Mouse (Mus musculus): ENCODE measurements around the gene Xrcc1. TPM values are rescaled to one million over a fixed set of nuclear protein-coding genes. Genes with fewer than 3 reads are reported as not detected.

Gene Xrcc1
- polyA plus RNA-seq, 1 experiment from 2014 or later = 57.4 TPM

GRCm38 (mm10) chr7:24608017-24608416 is 61.9 kb downstream of the Xrcc1 start:
- Histone ChIP-seq H3K4me3 (ENCODE audit: control insufficient read depth in 1 of 2, insufficient read depth in 1 of 2, low read depth in 1 of 2, low read length in 2 of 2) (no peak overlapping the region), H3K27me3 (ENCODE audit: control insufficient read depth, insufficient read depth, low read length) (peaks cover 43% of the 10 kb centered on the region), H3K4me1 (ENCODE audit: control insufficient read depth in 2 of 2, insufficient read depth in 2 of 2, low read length in 2 of 2) (peaks cover 4 to 14% of the 10 kb centered on the region in 2 experiments; a peak in 3 of 4 replicates), H3K4me2 (ENCODE audit: low read length) (no peak overlapping the region), H3K9me3 (ENCODE audit: control insufficient read depth, low read length) (no peaks in the 10 kb centered on the region), H3K36me3 (ENCODE audit: control insufficient read depth, insufficient read depth, low read length) (no peaks in the 10 kb centered on the region), H3K9ac (ENCODE audit: low read length) (no peak overlapping the region), H3K27ac (replicated peaks in 1 of 2; ENCODE audit: control insufficient read depth in 1 of 2, insufficient read depth in 1 of 2, low read depth in 2 of 2, low read length in 2 of 2) (no peak overlapping the region)
- ATAC-seq (ENCODE audit: insufficient number of reproducible peaks, insufficient read depth, low FRiP score, low read depth) = 0 out of 2 replicates have a peak, but pooled peaks have one; percentile 18
- WGBS = 36% methylated on average over 6 of the region's 6 CpGs

DNA sequence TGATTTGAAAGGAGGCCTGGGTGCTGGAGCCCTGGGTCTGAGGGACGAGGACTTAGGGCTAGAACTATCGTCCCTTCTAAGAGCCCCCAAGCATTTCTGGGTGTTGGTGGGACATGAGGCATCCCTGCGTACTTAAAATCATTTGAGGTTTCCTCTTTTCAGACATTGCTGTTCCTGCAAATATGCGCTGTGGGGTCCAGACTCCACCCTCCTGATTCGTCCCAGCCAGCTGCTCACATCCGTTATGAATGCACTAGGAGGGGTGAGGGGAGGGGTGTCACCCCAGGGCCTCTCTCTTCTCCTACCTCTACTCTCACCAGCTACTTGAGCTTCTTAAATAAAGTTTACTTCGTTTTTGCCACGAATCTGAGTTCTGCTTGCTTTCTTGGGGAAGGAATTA is 62.5 kb downstream of the Xrcc1 start:
- Histone ChIP-seq H3K27me3 (ENCODE audit: control insufficient read depth, insufficient read depth, low read length) (peaks cover 49% of the 10 kb centered on the region), H3K27ac (replicated peaks in 1 of 2; ENCODE audit: control insufficient read depth in 1 of 2, insufficient read depth in 1 of 2, low read depth in 2 of 2, low read length in 2 of 2) (no peak overlapping the region), H3K4me2 (ENCODE audit: low read length) (no peak overlapping the region), H3K9me3 (ENCODE audit: control insufficient read depth, low read length) (no peaks in the 10 kb centered on the region), H3K36me3 (ENCODE audit: control insufficient read depth, insufficient read depth, low read length) (no peaks in the 10 kb centered on the region), H3K4me3 (ENCODE audit: control insufficient read depth in 1 of 2, insufficient read depth in 1 of 2, low read depth in 1 of 2, low read length in 2 of 2) (no peak overlapping the region), H3K9ac (ENCODE audit: low read length) (no peak overlapping the region), H3K4me1 (ENCODE audit: control insufficient read depth in 2 of 2, insufficient read depth in 2 of 2, low read length in 2 of 2) (peaks cover 4 to 14% of the 10 kb centered on the region in 2 experiments; a peak in 3 of 4 replicates)
- no peak for ATAC-seq (ENCODE audit: insufficient number of reproducible peaks, insufficient read depth, low FRiP score, low read depth)
- WGBS = 65% methylated on average over 8 of the region's 8 CpGs

DNA sequence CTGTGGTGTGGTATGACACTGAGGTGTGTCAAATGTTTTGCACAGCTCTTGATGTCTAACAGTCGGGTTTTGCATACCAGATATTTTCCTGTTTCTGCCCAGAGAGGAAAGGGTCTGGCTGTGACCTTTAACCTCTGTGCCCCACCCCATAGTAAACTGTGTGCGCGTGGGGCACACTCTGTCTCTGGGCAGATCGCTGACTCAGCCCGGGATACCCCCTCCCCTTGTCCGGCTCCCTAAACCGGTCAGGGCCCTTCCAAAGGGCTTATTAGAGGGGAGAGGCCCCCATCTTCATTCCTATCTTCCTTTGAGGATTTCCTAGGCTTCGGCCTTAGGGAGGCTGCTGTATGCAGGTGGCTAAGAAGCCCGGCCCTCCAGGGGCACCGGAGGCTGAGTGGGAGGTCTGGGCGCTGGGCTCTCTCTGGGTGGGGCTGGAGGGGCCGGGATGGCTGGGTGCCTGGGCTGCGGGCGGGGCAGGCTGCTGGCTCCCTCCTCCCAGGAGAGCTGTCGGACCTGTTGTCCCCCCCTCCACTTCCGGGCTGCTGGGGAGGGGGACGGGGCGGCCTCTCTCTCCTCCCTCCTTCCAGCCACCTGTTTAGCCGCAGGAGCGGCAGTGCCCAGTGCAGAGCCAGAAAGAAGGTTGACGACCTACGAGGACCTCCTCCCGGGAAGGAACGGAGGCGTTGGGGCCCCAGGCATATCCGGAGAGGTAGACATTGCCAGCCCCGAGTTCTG is 64.2 kb downstream of the Xrcc1 start, which contains the start of gene Phldb3:
TSS of gene Phldb3 (plus strand) at position 620 of the 735 bp plus-strand sequence.
- Histone ChIP-seq H3K4me2 (ENCODE audit: low read length) (peak within 1 kb of the TSS; percentile 60), H3K9ac (ENCODE audit: low read length) (peak within 1 kb of the TSS; percentile 28; the same call in 1 of the 2 replicates), H3K27ac (replicated peaks in 1 of 2; ENCODE audit: control insufficient read depth in 1 of 2, insufficient read depth in 1 of 2, low read depth in 2 of 2, low read length in 2 of 2) (no peak within 1 kb of the TSS), H3K27me3 (ENCODE audit: control insufficient read depth, insufficient read depth, low read length) (peaks cover 54% of the 10 kb centered on the region), H3K4me3 (ENCODE audit: control insufficient read depth in 1 of 2, insufficient read depth in 1 of 2, low read depth in 1 of 2, low read length in 2 of 2) (peak within 1 kb of the TSS; percentile 36 to 40), H3K36me3 (ENCODE audit: control insufficient read depth, insufficient read depth, low read length) (no peaks in the 10 kb centered on the region), H3K9me3 (ENCODE audit: control insufficient read depth, low read length) (no peaks in the 10 kb centered on the region), H3K4me1 (ENCODE audit: control insufficient read depth in 2 of 2, insufficient read depth in 2 of 2, low read length in 2 of 2) (peaks cover 4 to 14% of the 10 kb centered on the region in 2 experiments; a peak in 3 of 4 replicates)
- no peak for ATAC-seq (ENCODE audit: insufficient number of reproducible peaks, insufficient read depth, low FRiP score, low read depth)
- WGBS = 5% methylated on average over 27 of the region's 27 CpGs

- peaks cover 54% of the 10 kb centered on the region for H3K27me3 ChIP-seq (ENCODE audit: control insufficient read depth, insufficient read depth, low read length)
- H3K4me1 ChIP-seq (ENCODE audit: control insufficient read depth in 2 of 2, insufficient read depth in 2 of 2, low read length in 2 of 2) = peaks cover 4 to 14% of the 10 kb centered on the region in 2 experiments; a peak in 3 of 4 replicates
- H3K36me3 ChIP-seq (ENCODE audit: control insufficient read depth, insufficient read depth, low read length) = no peaks in the 10 kb centered on the region
- peak overlapping the region; percentile 36 to 40 for H3K4me3 ChIP-seq (ENCODE audit: control insufficient read depth in 1 of 2, insufficient read depth in 1 of 2, low read depth in 1 of 2, low read length in 2 of 2)
- H3K4me2 ChIP-seq (ENCODE audit: low read length) = peak overlapping the region; percentile 60
- 1% methylated on average over 36 of the region's 36 CpGs for WGBS
- H3K27ac ChIP-seq (replicated peaks in 1 of 2; ENCODE audit: control insufficient read depth in 1 of 2, insufficient read depth in 1 of 2, low read depth in 2 of 2, low read length in 2 of 2) = no peak overlapping the region
- H3K9me3 ChIP-seq (ENCODE audit: control insufficient read depth, low read length) = no peaks in the 10 kb centered on the region
- peak; percentile 36; the same call in 1 of the 2 replicates for ATAC-seq (ENCODE audit: insufficient number of reproducible peaks, insufficient read depth, low FRiP score, low read depth)
- peak overlapping the region; percentile 28; the same call in 1 of the 2 replicates for H3K9ac ChIP-seq (ENCODE audit: low read length)
Measured at GRCm38 (mm10) chr7:24610879-24611494, 64.9 kb downstream of the Xrcc1 start.

DNA sequence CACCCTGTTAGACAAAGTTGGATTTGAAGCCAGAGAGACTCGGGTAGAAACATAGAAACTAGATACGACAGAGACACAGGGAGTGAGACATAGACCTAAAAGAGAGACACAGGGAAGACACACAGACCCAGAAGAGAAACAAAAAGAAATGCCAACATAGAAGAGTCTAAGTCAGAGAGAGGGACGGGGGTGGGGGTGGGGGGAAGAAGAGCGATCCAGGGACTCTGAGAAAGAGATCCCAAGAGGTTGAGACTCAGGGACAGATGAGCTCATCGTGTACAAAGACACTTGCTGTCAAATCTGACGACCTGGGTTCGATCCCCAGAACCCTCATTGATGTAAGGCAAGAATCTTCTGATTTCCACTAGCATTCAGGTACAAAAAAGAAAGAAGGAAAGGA is 65.6 kb downstream of the Xrcc1 start:
- Histone ChIP-seq H3K27ac (replicated peaks in 1 of 2; ENCODE audit: control insufficient read depth in 1 of 2, insufficient read depth in 1 of 2, low read depth in 2 of 2, low read length in 2 of 2) (no peak overlapping the region), H3K4me3 (ENCODE audit: control insufficient read depth in 1 of 2, insufficient read depth in 1 of 2, low read depth in 1 of 2, low read length in 2 of 2) (peak overlapping the region; percentile 36 to 40), H3K4me2 (ENCODE audit: low read length) (peak overlapping the region; percentile 60), H3K9ac (ENCODE audit: low read length) (no peak overlapping the region), H3K4me1 (ENCODE audit: control insufficient read depth in 2 of 2, insufficient read depth in 2 of 2, low read length in 2 of 2) (peaks cover 4 to 14% of the 10 kb centered on the region in 2 experiments; a peak in 3 of 4 replicates), H3K36me3 (ENCODE audit: control insufficient read depth, insufficient read depth, low read length) (no peaks in the 10 kb centered on the region), H3K9me3 (ENCODE audit: control insufficient read depth, low read length) (no peaks in the 10 kb centered on the region), H3K27me3 (ENCODE audit: control insufficient read depth, insufficient read depth, low read length) (peaks cover 54% of the 10 kb centered on the region)
- ATAC-seq (ENCODE audit: insufficient number of reproducible peaks, insufficient read depth, low FRiP score, low read depth) = no peak
- WGBS = 15% methylated on average over 7 of the region's 7 CpGs

DNA sequence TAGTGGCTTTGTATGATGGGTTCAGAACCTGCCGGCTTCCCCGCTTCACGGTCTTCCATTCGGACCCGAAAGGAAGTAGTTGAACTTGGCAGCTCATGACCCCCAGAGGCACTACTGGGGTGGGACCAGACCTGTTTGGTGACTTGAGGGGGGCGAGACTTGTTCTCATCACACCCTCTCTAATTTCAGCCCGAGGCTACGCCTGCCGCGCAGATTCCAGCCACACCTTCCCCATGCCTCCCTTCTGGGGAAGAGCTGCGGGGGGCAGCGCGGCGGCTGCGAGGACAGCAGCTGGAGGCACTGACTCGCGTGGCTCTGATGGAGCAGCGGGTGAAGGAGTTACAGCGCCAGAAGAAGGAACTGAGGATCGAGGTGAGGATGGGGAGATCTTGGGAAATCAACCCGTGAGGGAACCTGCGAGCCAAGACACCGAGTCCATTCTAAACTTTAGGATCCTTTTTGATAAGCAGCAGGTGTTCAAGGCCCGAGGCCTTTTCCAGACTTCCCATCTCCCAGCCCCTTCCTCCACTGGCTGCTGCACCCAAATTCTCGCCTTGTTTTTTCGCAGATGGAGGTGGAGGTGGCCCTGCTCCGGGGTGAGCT is 66.3 kb downstream of the Xrcc1 start:
- Histone ChIP-seq H3K9me3 (ENCODE audit: control insufficient read depth, low read length) (no peaks in the 10 kb centered on the region), H3K4me2 (ENCODE audit: low read length) (peak overlapping the region; percentile 49), H3K9ac (ENCODE audit: low read length) (no peak overlapping the region; the same call in 1 of the 2 replicates), H3K4me1 (ENCODE audit: control insufficient read depth in 2 of 2, insufficient read depth in 2 of 2, low read length in 2 of 2) (peaks cover 4 to 14% of the 10 kb centered on the region in 2 experiments; a peak in 3 of 4 replicates), H3K36me3 (ENCODE audit: control insufficient read depth, insufficient read depth, low read length) (no peaks in the 10 kb centered on the region), H3K27ac (replicated peaks in 1 of 2; ENCODE audit: control insufficient read depth in 1 of 2, insufficient read depth in 1 of 2, low read depth in 2 of 2, low read length in 2 of 2) (no peak overlapping the region), H3K4me3 (ENCODE audit: control insufficient read depth in 1 of 2, insufficient read depth in 1 of 2, low read depth in 1 of 2, low read length in 2 of 2) (peak overlapping the region in 1 of 2 experiments; percentile 21; a peak in 2 of 4 replicates), H3K27me3 (ENCODE audit: control insufficient read depth, insufficient read depth, low read length) (peaks cover 54% of the 10 kb centered on the region)
- ATAC-seq (ENCODE audit: insufficient number of reproducible peaks, insufficient read depth, low FRiP score, low read depth) = no peak
- 1% methylated on average over 25 of the region's 27 CpGs for WGBS

DNA sequence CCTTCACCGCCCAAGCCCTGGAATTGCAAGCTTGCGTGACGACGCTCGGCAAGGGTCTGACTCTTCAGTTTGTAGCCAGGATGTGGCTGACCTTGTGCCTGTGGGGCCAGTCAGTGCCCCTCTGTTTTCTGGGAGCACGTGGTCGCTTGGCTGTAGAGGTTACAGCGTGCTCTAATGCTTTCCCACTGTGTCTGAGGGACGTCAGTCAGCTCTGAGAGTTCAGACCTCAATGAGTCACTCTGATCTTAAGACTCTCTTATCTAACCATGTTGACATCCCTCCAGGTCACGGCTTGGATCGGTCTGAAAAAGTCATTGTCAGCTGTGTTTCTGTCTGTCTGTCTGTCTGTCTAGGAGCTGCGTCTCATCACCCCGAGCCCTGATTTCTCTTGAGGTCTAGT is 68.7 kb downstream of the Xrcc1 start:
- WGBS = 57% methylated on average over 13 of the region's 13 CpGs

More for the DNA sequence above, 68.7 kb downstream of the Xrcc1 start:
- Histone ChIP-seq H3K27ac (replicated peaks in 1 of 2; ENCODE audit: control insufficient read depth in 1 of 2, insufficient read depth in 1 of 2, low read depth in 2 of 2, low read length in 2 of 2) (no peak overlapping the region), H3K9ac (ENCODE audit: low read length) (no peak overlapping the region), H3K4me3 (ENCODE audit: control insufficient read depth in 1 of 2, insufficient read depth in 1 of 2, low read depth in 1 of 2, low read length in 2 of 2) (no peak overlapping the region), H3K27me3 (ENCODE audit: control insufficient read depth, insufficient read depth, low read length) (peaks cover 42% of the 10 kb centered on the region), H3K4me2 (ENCODE audit: low read length) (no peak overlapping the region), H3K9me3 (ENCODE audit: control insufficient read depth, low read length) (no peaks in the 10 kb centered on the region), H3K4me1 (ENCODE audit: control insufficient read depth in 2 of 2, insufficient read depth in 2 of 2, low read length in 2 of 2) (peaks cover 4 to 14% of the 10 kb centered on the region in 2 experiments; a peak in 3 of 4 replicates), H3K36me3 (ENCODE audit: control insufficient read depth, insufficient read depth, low read length) (no peaks in the 10 kb centered on the region)
- ATAC-seq (ENCODE audit: insufficient number of reproducible peaks, insufficient read depth, low FRiP score, low read depth) = no peak
